Mouse (Mus musculus): ENCODE measurements at regions not wholly inside any gene's neighbourhood (a gene's known extent, or its start where the extent isn't known, plus 50 kb on each side); places are given as distances from the start of the nearest gene placed in this dataset.

GRCm38 (mm10) chr2:169243981-169244380 lies 288.6 kb upstream of the Zfp64 start:
- TF ChIP-seq POLR2A (IDR thresholded peaks at IDR 0.05; ENCODE audit: insufficient read depth, low read depth, low read length) (no peak), CTCF (IDR thresholded peaks at IDR 0.05; ENCODE audit: insufficient read depth, low read depth, low read length) (no peak)

Data from olfactory bulb, adult 2 months (tissue).